Mouse (Mus musculus) ES-E14 (cell line): ENCODE measurements around the gene Sema6d. TPM values are rescaled to one million over a fixed set of nuclear protein-coding genes. Genes with fewer than 3 reads are reported as not detected.

Experiments used
- DNase-seq: peaks from one replicate; pipeline ENCODE4 v3.0.0-alpha.2; 2013; ENCODE audit warnings: low read depth, low spot score
- H3K27ac ChIP-seq: 2 replicates; pipeline ENCODE4 v1.5.1; 2012; ENCODE audit warnings: low read depth, mild to moderate bottlenecking, low read length, moderate library complexity, mixed read lengths; ENCODE audit not compliant: poor library complexity, insufficient read depth, severe bottlenecking
- H3K36me3 ChIP-seq: 2 replicates; pipeline ENCODE4 v1.6.1; 2012; ENCODE audit warnings: mild to moderate bottlenecking, low read length, moderate library complexity, mixed read lengths; ENCODE audit not compliant: control insufficient read depth, poor library complexity, insufficient read depth, severe bottlenecking
- H3K4me1 ChIP-seq, 2 experiments: fragments of 150-350 bp in 1 of 2; sonication (generic) in 1 of 2; 2 replicates each; pipeline ENCODE4 v1.6.1; 2012; ENCODE audit warnings: low read length in 2 of 2, mild to moderate bottlenecking in 1 of 2, mixed read lengths in 1 of 2; ENCODE audit not compliant: control insufficient read depth in 2 of 2, insufficient read depth in 2 of 2, poor library complexity in 1 of 2
- H3K4me3 ChIP-seq, 2 experiments: fragments of 150-350 bp in 1 of 2; sonication (generic) in 1 of 2; 2 replicates each; pipeline ENCODE4 v1.5.1; 2012; ENCODE audit warnings: low read length in 2 of 2, low read depth in 1 of 2, mild to moderate bottlenecking in 1 of 2, mixed read lengths in 1 of 2; ENCODE audit not compliant: insufficient read depth in 1 of 2, poor library complexity in 1 of 2, severe bottlenecking in 1 of 2
- H3K9ac ChIP-seq: 2 replicates; pipeline ENCODE4 v1.6.1; 2012; ENCODE audit warnings: low read depth, mild to moderate bottlenecking, low read length, mixed read lengths; ENCODE audit not compliant: poor library complexity, insufficient read depth, severe bottlenecking
- H3K9me3 ChIP-seq: fragments of 150-350 bp; sonication (generic); 2 replicates; pipeline ENCODE4 v1.6.1; 2012; ENCODE audit warnings: low read depth, mild to moderate bottlenecking, low read length; ENCODE audit not compliant: control insufficient read depth, insufficient read depth
- CHD2 ChIP-seq: IDR thresholded peaks from 2 replicates; pipeline ENCODE4 v1.6.1; 2014; ENCODE audit warnings: mild to moderate bottlenecking, low read depth, low read length, inconsistent platforms
- HCFC1 ChIP-seq: IDR thresholded peaks from 2 replicates; pipeline ENCODE4 v1.6.1; 2012; ENCODE audit warnings: low read length, inconsistent platforms, borderline replicate concordance; ENCODE audit not compliant: insufficient read depth
- MAFK ChIP-seq: IDR thresholded peaks from 2 replicates; pipeline ENCODE4 v1.6.1; 2014; ENCODE audit warnings: mild to moderate bottlenecking, low read depth, low read length, inconsistent platforms; ENCODE audit not compliant: insufficient read depth
- ZC3H11A ChIP-seq: IDR thresholded peaks from 2 replicates; pipeline ENCODE4 v1.6.1; 2012; ENCODE audit warnings: low read depth, mild to moderate bottlenecking, inconsistent platforms, low read length, borderline replicate concordance
- ZNF384 ChIP-seq: IDR thresholded peaks from 2 replicates; pipeline ENCODE4 v1.6.1; 2012; ENCODE audit warnings: low read depth, low read length, inconsistent platforms
- in situ Hi-C, 2 experiments: fragments of 600-800 bp; cut with MboI; formaldehyde crosslinking; loops; one replicate each; pipeline ENCODE4 v1.15.1; 2025; ENCODE audit warnings: low sequenced_read_pairs in 2 of 2, inconsistent platforms in 1 of 2; ENCODE audit not compliant: unreplicated experiment in 2 of 2
- total RNA-seq: library from RNA; depleted of rRNA; stranded (reverse); fragments of 300-350 nt; gene quantifications from 2 replicates; pipeline ENCODE4 v1.2.3, GENCODE M21; 2012

Sema6d gene
- total RNA-seq, 1 experiment: 0.54 TPM

DNA sequence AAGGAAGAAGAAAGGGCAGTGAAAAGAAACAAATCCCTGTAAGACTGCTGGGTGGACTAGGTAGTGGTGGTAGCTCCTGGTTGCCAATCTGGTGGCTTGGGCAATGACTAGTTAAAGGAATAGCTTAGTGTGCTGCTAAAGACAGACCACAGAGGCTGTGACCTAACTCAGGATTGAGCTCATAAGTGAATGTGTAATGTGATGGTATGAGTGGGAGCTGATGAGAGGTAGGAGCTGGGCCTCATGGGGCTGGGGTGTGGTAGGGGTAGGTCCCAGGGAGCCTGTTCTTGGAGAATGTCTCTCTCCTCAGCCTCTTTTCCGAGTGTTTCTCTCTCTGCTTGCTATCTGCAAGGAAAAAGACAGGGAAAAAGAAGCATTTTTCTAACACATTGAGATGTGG is 409.9 kb downstream of the Sema6d start:
- no peaks in the 10 kb centered on the region for H3K9me3 ChIP-seq
- H3K27ac ChIP-seq: no peak overlapping the region
- in situ Hi-C loops: no loop called here
- H3K4me1 ChIP-seq: no peaks in the 10 kb centered on the region
- no peaks in the 10 kb centered on the region for H3K36me3 ChIP-seq
- no peak overlapping the region for H3K4me3 ChIP-seq
- no peak overlapping the region for H3K9ac ChIP-seq
- TF ChIP-seq CHD2 (no peak), ZC3H11A (no peak), HCFC1 (no peak), MAFK (no peak), ZNF384 (no peak)
- no peak for DNase-seq

DNA sequence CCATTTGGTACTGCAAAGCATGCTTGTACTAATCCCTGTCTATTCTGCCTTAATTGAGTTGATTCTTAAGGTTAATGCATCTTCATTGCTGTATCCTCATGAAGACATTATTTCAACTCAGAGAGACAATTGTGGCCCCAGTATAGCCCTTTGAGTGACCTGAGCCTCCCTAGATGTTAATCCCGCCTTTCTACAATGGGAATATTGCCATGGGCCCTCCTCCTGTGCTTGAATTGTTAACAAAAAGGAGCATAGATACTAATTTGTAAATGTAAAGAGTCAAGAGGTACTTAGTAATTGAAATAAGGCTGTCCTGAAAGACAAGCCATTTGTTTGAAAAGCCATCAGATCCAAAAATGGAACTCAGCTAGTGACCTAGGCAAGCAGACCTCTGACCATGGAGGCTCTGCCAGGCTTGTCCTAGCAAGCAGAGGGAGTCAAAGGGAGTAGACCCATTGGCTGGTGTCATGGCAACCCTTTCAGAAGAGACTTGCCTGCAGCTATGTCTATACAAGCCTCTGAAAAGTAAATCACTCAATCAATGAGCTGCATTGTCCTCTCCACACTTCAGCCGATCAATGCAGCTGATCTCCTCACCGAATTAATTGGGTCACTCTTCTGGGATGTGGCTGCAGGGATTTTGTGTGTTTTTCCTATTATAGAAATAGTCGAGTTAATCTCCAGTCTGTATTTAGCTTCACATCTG is 416.2 kb downstream of the Sema6d start:
- Histone ChIP-seq H3K4me3 (no peak overlapping the region), H3K4me1 (no peaks in the 10 kb centered on the region), H3K27ac (no peak overlapping the region), H3K36me3 (no peaks in the 10 kb centered on the region), H3K9me3 (no peaks in the 10 kb centered on the region), H3K9ac (no peak overlapping the region)
- peak; percentile 46 for DNase-seq
- TF ChIP-seq ZNF384 (no peak), MAFK (no peak), ZC3H11A (no peak), CHD2 (no peak), HCFC1 (no peak)
- in situ Hi-C loops: no loop called here

DNA sequence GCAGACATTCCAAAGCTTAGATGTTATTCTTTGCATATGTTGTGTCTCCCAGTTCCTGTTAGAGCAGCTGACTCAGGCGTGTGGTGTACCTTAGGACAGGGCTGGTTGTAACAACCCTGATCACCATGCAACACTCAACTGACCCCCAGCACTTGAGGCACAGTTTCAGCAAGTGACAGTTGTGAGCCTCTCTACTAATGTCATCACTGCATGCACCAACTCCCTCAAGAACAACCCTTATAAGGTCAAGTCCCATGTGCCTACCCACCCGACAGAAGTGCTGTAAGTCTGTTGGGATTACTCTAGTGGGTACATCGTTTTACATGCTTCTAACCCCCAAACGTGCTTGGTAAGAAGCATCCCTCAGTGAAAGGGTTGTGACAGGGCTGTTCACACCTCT is 418.0 kb downstream of the Sema6d start:
- DNase-seq: no peak
- H3K9me3 ChIP-seq: no peaks in the 10 kb centered on the region
- H3K9ac ChIP-seq: no peak overlapping the region
- TF ChIP-seq ZC3H11A (no peak), CHD2 (no peak), ZNF384 (no peak), MAFK (no peak), HCFC1 (no peak)
- H3K27ac ChIP-seq: no peak overlapping the region
- H3K36me3 ChIP-seq: no peaks in the 10 kb centered on the region
- in situ Hi-C loops: no loop called here
- no peaks in the 10 kb centered on the region for H3K4me1 ChIP-seq
- no peak overlapping the region for H3K4me3 ChIP-seq

DNA sequence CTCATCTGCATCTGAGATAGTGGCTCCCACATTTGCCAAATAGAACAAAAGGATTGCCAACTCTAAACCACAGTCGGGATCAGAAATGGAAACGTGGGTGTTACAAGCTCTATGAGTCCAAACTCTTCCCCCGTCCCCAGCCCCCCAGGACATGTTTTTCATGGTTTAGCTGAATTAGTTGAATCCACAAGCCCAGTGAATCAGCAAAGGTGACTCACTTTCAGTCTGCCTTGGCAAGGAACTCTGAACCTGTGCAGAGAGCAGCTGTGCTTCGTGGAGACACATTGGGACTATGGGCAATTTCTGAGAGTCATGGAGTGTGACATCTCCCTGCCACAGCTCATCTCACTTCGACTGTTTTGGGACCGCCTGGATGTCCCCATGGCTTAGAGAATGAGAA is 419.7 kb downstream of the Sema6d start:
- in situ Hi-C loops: no loop called here
- no peak for DNase-seq
- no peaks in the 10 kb centered on the region for H3K9me3 ChIP-seq

DNA sequence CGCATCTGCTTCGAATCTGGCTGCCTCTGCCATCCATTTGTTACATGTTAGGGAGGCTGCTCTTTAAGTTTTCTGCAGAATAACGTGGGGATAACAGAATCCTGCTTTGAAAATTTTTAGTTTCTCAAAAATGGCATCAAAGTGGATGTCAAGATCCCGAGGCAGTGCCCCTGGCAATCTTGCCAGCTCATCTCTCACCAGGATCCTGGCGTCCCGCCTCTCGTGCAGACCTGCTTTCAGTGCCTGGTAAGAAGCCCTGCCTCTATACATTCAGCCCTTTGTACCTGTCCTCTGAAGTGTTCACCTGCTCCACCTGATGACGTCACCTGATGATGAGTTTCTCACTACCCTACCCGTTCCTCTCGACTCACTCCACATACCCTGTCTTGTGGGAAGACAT is 422.1 kb downstream of the Sema6d start:
- no peaks in the 10 kb centered on the region for H3K36me3 ChIP-seq
- no peak for DNase-seq
- no peak overlapping the region for H3K9ac ChIP-seq
- in situ Hi-C loops: no loop called here
- no peaks in the 10 kb centered on the region for H3K9me3 ChIP-seq
- H3K4me1 ChIP-seq: no peaks in the 10 kb centered on the region
- no peak overlapping the region for H3K27ac ChIP-seq
- TF ChIP-seq CHD2: no peak
- no peak for TF ChIP-seq ZC3H11A
- no peak for TF ChIP-seq HCFC1
- no peak overlapping the region for H3K4me3 ChIP-seq

More for the DNA sequence above, 419.7 kb downstream of the Sema6d start:
- Histone ChIP-seq H3K4me1 (no peaks in the 10 kb centered on the region), H3K9ac (no peak overlapping the region), H3K27ac (no peak overlapping the region), H3K4me3 (no peak overlapping the region), H3K36me3 (no peaks in the 10 kb centered on the region)
- TF ChIP-seq ZC3H11A (no peak), HCFC1 (no peak), MAFK (no peak), CHD2 (no peak), ZNF384 (no peak)
